Mouse (Mus musculus): Measurements from ENCODE around the gene Kcnq2. TPM values are rescaled to one million over a fixed set of nuclear protein-coding genes. Genes with fewer than 3 reads are reported as not detected.

Kcnq2 gene
- polyA plus RNA-seq, 1 experiment from 2014 or later, result 0.25 TPM

GRCm38 (mm10) chr2:181127786-181128185 is 7.3 kb downstream of the Kcnq2 start:
- DNase-seq (ENCODE audit: low spot score) (no peak), ATAC-seq (ENCODE audit: insufficient number of reproducible peaks, low FRiP score, low TSS enrichment, low read depth) (no peak)
- no peak overlapping the region for H3K27ac ChIP-seq (replicated peaks; ENCODE audit: low read depth, low read length)
- no peak overlapping the region for H3K4me3 ChIP-seq (ENCODE audit: low read depth, low read length)
- H3K27me3 ChIP-seq (ENCODE audit: control insufficient read depth, insufficient read depth, low read length), result peaks cover 6% of the 10 kb centered on the region
- 39% methylated on average over 3 of the region's 3 CpGs for WGBS
- H3K9me3 ChIP-seq (ENCODE audit: control insufficient read depth, low read length), result no peaks in the 10 kb centered on the region
- H3K4me1 ChIP-seq (ENCODE audit: control insufficient read depth, insufficient read depth, low read length), result no peaks in the 10 kb centered on the region
- no peaks in the 10 kb centered on the region for H3K36me3 ChIP-seq (ENCODE audit: control insufficient read depth, insufficient read depth, low read length)
- H3K4me2 ChIP-seq (ENCODE audit: low read depth, severe bottlenecking), result no peak overlapping the region
- no peak overlapping the region for H3K9ac ChIP-seq (ENCODE audit: low read length)

GRCm38 (mm10) chr2:181125726-181126455 is 9.2 kb downstream of the Kcnq2 start:
- Histone ChIP-seq H3K4me1 (ENCODE audit: control insufficient read depth, insufficient read depth, low read length) (no peaks in the 10 kb centered on the region), H3K27me3 (ENCODE audit: control insufficient read depth, insufficient read depth, low read length) (no peaks in the 10 kb centered on the region; the same call in 1 of the 2 replicates), H3K4me2 (ENCODE audit: low read depth, severe bottlenecking) (no peak overlapping the region), H3K9me3 (ENCODE audit: control insufficient read depth, low read length) (no peaks in the 10 kb centered on the region), H3K9ac (ENCODE audit: low read length) (no peak overlapping the region), H3K27ac (replicated peaks; ENCODE audit: low read depth, low read length) (no peak overlapping the region), H3K36me3 (ENCODE audit: control insufficient read depth, insufficient read depth, low read length) (no peaks in the 10 kb centered on the region), H3K4me3 (ENCODE audit: low read depth, low read length) (no peak overlapping the region)
- ATAC-seq (ENCODE audit: insufficient number of reproducible peaks, low FRiP score, low TSS enrichment, low read depth) (no peak), DNase-seq (ENCODE audit: low spot score) (peak; percentile 61)
- 50% methylated on average over 7 of the region's 7 CpGs for WGBS

GRCm38 (mm10) chr2:181122642-181123041 is 12.5 kb downstream of the Kcnq2 start:
- DNase-seq (ENCODE audit: low spot score) (no peak), ATAC-seq (ENCODE audit: insufficient number of reproducible peaks, low FRiP score, low TSS enrichment, low read depth) (no peak)
- H3K9ac ChIP-seq (ENCODE audit: low read length), result no peak overlapping the region
- no peak overlapping the region for H3K27ac ChIP-seq (replicated peaks; ENCODE audit: low read depth, low read length)
- H3K4me3 ChIP-seq (ENCODE audit: low read depth, low read length), result no peak overlapping the region
- no peaks in the 10 kb centered on the region for H3K36me3 ChIP-seq (ENCODE audit: control insufficient read depth, insufficient read depth, low read length)
- H3K27me3 ChIP-seq (ENCODE audit: control insufficient read depth, insufficient read depth, low read length), result no peaks in the 10 kb centered on the region; the same call in 1 of the 2 replicates
- no peaks in the 10 kb centered on the region for H3K4me1 ChIP-seq (ENCODE audit: control insufficient read depth, insufficient read depth, low read length)
- no peaks in the 10 kb centered on the region for H3K9me3 ChIP-seq (ENCODE audit: control insufficient read depth, low read length)
- no peak overlapping the region for H3K4me2 ChIP-seq (ENCODE audit: low read depth, severe bottlenecking)

GRCm38 (mm10) chr2:181120922-181121449 is 14.1 kb downstream of the Kcnq2 start:
- Histone ChIP-seq H3K4me3 (ENCODE audit: low read depth, low read length) (no peak overlapping the region), H3K9ac (ENCODE audit: low read length) (no peak overlapping the region), H3K27me3 (ENCODE audit: control insufficient read depth, insufficient read depth, low read length) (no peaks in the 10 kb centered on the region), H3K9me3 (ENCODE audit: control insufficient read depth, low read length) (no peaks in the 10 kb centered on the region), H3K36me3 (ENCODE audit: control insufficient read depth, insufficient read depth, low read length) (no peaks in the 10 kb centered on the region), H3K4me2 (ENCODE audit: low read depth, severe bottlenecking) (no peak overlapping the region), H3K4me1 (ENCODE audit: control insufficient read depth, insufficient read depth, low read length) (no peaks in the 10 kb centered on the region), H3K27ac (replicated peaks; ENCODE audit: low read depth, low read length) (no peak overlapping the region)
- DNase-seq (ENCODE audit: low spot score), result no peak
- no peak for ATAC-seq (ENCODE audit: insufficient number of reproducible peaks, low FRiP score, low TSS enrichment, low read depth)
- WGBS, result 89% methylated on average over 4 of the region's 4 CpGs

DNA sequence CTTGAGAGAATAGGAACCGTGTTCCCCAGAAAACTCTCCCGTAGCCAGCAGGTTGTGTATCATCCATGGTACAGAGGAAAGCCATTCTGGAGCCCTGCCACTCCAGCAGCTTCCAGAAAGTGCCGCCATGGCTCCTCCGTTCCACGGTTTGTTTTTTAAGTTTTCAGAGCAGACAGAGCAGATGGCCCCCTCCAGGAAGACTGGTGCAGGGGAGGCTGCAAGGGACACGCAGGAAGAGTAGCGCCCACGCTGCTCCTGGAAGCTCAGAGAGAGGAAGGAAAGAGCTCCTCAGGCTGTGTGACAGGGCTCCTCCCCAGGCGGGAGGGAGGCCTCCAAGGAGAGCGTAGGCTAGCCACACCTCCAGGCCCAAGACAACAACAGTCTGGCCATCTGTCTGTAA is 15.1 kb downstream of the Kcnq2 start:
- H3K27me3 ChIP-seq (ENCODE audit: control insufficient read depth, insufficient read depth, low read length), result no peaks in the 10 kb centered on the region
- H3K9ac ChIP-seq (ENCODE audit: low read length), result no peak overlapping the region
- H3K4me2 ChIP-seq (ENCODE audit: low read depth, severe bottlenecking), result no peak overlapping the region
- H3K36me3 ChIP-seq (ENCODE audit: control insufficient read depth, insufficient read depth, low read length), result no peaks in the 10 kb centered on the region
- no peaks in the 10 kb centered on the region for H3K9me3 ChIP-seq (ENCODE audit: control insufficient read depth, low read length)
- H3K4me3 ChIP-seq (ENCODE audit: low read depth, low read length), result no peak overlapping the region
- ATAC-seq (ENCODE audit: insufficient number of reproducible peaks, low FRiP score, low TSS enrichment, low read depth) (no peak), DNase-seq (ENCODE audit: low spot score) (no peak)
- no peaks in the 10 kb centered on the region for H3K4me1 ChIP-seq (ENCODE audit: control insufficient read depth, insufficient read depth, low read length)
- 26% methylated on average over 10 of the region's 10 CpGs for WGBS
- no peak overlapping the region for H3K27ac ChIP-seq (replicated peaks; ENCODE audit: low read depth, low read length)

- Histone ChIP-seq H3K9ac (ENCODE audit: low read length) (no peak overlapping the region), H3K27me3 (ENCODE audit: control insufficient read depth, insufficient read depth, low read length) (no peaks in the 10 kb centered on the region), H3K4me3 (ENCODE audit: low read depth, low read length) (no peak overlapping the region), H3K9me3 (ENCODE audit: control insufficient read depth, low read length) (no peaks in the 10 kb centered on the region), H3K27ac (replicated peaks; ENCODE audit: low read depth, low read length) (no peak overlapping the region), H3K36me3 (ENCODE audit: control insufficient read depth, insufficient read depth, low read length) (no peaks in the 10 kb centered on the region), H3K4me1 (ENCODE audit: control insufficient read depth, insufficient read depth, low read length) (no peaks in the 10 kb centered on the region), H3K4me2 (ENCODE audit: low read depth, severe bottlenecking) (no peak overlapping the region)
- no peak for DNase-seq (ENCODE audit: low spot score)
- WGBS, result 80% methylated on average over 5 of the region's 5 CpGs
- ATAC-seq (ENCODE audit: insufficient number of reproducible peaks, low FRiP score, low TSS enrichment, low read depth), result no peak
These were observed 18.7 kb downstream of the Kcnq2 start for GRCm38 (mm10) chr2:181116436-181116835.

GRCm38 (mm10) chr2:181115367-181115766 is 19.7 kb downstream of the Kcnq2 start:
- Histone ChIP-seq H3K36me3 (ENCODE audit: control insufficient read depth, insufficient read depth, low read length) (no peaks in the 10 kb centered on the region), H3K4me1 (ENCODE audit: control insufficient read depth, insufficient read depth, low read length) (no peaks in the 10 kb centered on the region), H3K9ac (ENCODE audit: low read length) (no peak overlapping the region), H3K4me3 (ENCODE audit: low read depth, low read length) (no peak overlapping the region), H3K9me3 (ENCODE audit: control insufficient read depth, low read length) (no peaks in the 10 kb centered on the region), H3K27me3 (ENCODE audit: control insufficient read depth, insufficient read depth, low read length) (no peaks in the 10 kb centered on the region), H3K4me2 (ENCODE audit: low read depth, severe bottlenecking) (no peak overlapping the region), H3K27ac (replicated peaks; ENCODE audit: low read depth, low read length) (no peak overlapping the region)
- DNase-seq (ENCODE audit: low spot score) (no peak), ATAC-seq (ENCODE audit: insufficient number of reproducible peaks, low FRiP score, low TSS enrichment, low read depth) (no peak)
- 93% methylated on average over 3 of the region's 3 CpGs for WGBS

DNA sequence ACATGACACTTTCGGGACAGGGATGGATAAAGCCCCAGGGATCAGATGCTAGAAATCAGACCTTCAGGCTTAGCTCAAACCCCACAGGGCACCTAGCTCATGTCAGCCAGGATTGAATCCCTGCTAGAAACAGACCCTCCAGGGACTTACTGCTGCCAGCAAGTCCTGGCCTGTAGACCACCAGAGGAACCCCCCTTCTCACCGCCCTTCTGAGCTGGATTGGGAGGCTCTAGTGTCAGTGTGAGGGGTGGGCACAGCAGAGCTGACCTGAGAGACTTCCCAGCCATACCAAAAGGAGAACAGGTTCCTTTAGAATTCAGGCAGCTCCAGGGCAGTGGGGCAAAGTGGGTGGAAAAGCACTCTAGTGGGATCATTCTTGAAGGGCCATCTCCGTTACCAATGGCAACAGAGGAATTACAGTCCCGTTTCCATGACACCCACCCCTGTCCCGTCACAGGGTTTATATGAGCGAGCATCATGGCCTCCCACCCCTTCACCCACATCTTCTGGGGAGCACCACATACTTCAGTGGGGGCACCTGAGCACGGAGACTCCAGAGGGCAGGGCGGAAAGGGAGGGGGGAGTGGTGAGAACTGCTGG is 21.2 kb downstream of the Kcnq2 start:
- no peaks in the 10 kb centered on the region for H3K4me1 ChIP-seq (ENCODE audit: control insufficient read depth, insufficient read depth, low read length)
- no peaks in the 10 kb centered on the region for H3K9me3 ChIP-seq (ENCODE audit: control insufficient read depth, low read length)
- H3K27ac ChIP-seq (replicated peaks; ENCODE audit: low read depth, low read length), result no peak overlapping the region
- ATAC-seq (ENCODE audit: insufficient number of reproducible peaks, low FRiP score, low TSS enrichment, low read depth) (no peak), DNase-seq (ENCODE audit: low spot score) (no peak)
- no peak overlapping the region for H3K4me3 ChIP-seq (ENCODE audit: low read depth, low read length)
- no peak overlapping the region for H3K4me2 ChIP-seq (ENCODE audit: low read depth, severe bottlenecking)
- no peaks in the 10 kb centered on the region for H3K36me3 ChIP-seq (ENCODE audit: control insufficient read depth, insufficient read depth, low read length)
- H3K27me3 ChIP-seq (ENCODE audit: control insufficient read depth, insufficient read depth, low read length), result no peaks in the 10 kb centered on the region
- H3K9ac ChIP-seq (ENCODE audit: low read length), result no peak overlapping the region
- 71% methylated on average over 8 of the region's 8 CpGs for WGBS
